Mouse (Mus musculus): ENCODE measurements around the gene Lhx1.

GRCm38 (mm10) chr11:84521071-84521390 is 4.3 kb downstream of the Lhx1 start:
- TF ChIP-seq CTCF (IDR thresholded peaks at IDR 0.05; ENCODE audit: insufficient read depth, low read length) (no peak), POLR2A (IDR thresholded peaks at IDR 0.05; ENCODE audit: borderline replicate concordance, extremely low read depth, low read depth, low read length) (no peak)

Measured in lung, adult 2 months (tissue).